Mouse (Mus musculus): ENCODE measurements around the gene Npepps.

DNA sequence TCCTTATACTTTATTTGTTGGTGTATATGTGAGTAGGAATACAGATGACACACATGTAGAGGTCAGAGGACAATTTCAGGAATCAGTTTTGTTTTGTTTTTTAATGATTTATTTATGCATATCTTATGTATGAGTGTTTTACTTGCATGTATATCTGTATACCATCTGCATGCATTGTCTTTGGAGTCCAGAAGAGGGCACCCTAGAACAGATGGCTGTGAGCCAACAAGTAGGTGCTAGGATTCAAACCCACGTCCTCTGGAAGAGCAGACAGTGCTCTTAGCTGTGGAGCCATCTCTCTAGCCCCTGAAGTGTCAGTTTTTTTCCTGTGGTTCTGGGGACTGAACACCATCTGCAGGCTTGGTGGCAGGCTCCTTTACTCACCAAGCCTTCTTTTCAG lies 44.8 kb upstream of the Npepps start:
- TF ChIP-seq CTCF (IDR thresholded peaks at IDR 0.05; ENCODE audit: insufficient read depth, low read depth, low read length) = no peak
- TF ChIP-seq POLR2A (IDR thresholded peaks at IDR 0.05; ENCODE audit: insufficient read depth, low read depth, low read length) = no peak
